In genomic region chr15:30995346-30995745, GRCm38 (mm10) we compare ENCODE assay signal across 25 mouse cellular contexts.
A peak's percentile ranks its signal among the peaks of the same experiment; 100 is the strongest.
DNase-seq lines count a peak whose midpoint lies in the region; ATAC-seq and TF ChIP-seq lines count a peak whose summit lies in the region.
"Had no signal": no experiment of that assay in that cellular context is flagged by ENCODE, and none has a peak within 500 bp of the region (broad histone marks: within the 10 kb centered on the region; RNA-seq: fewer than 3 reads in every experiment).

No protein-coding gene starts in this region.

- 72% methylated on average over 3 of the region's 3 CpGs for WGBS in lung, embryonic 14.5 days
- 91% methylated on average over 3 of the region's 3 CpGs for WGBS in midbrain, embryonic 11.5 days
- 80% methylated on average over 3 of the region's 3 CpGs for WGBS in midbrain, embryonic 16.5 days

- ATAC-seq in lung, embryonic 14.5 days (ENCODE audit: insufficient read depth) = no peak
- ATAC-seq in midbrain, embryonic 11.5 days (ENCODE audit: low FRiP score) = no peak
- no peak for ATAC-seq in midbrain, embryonic 16.5 days
- ATAC-seq: activated CD4-positive, CD25-positive, alpha-beta regulatory T cell, adult 4 months; forebrain, embryonic 14.5 days; forebrain, embryonic 16.5 days; Patski had no signal

- H3K9ac ChIP-seq in lung, embryonic 14.5 days = no peak overlapping the region
- H3K9ac ChIP-seq in midbrain, embryonic 11.5 days (ENCODE audit: low read length) = no peak overlapping the region
- H3K9ac ChIP-seq in midbrain, embryonic 16.5 days (ENCODE audit: low read depth, low read length) = no peak overlapping the region
- H3K9ac ChIP-seq: embryonic facial prominence, embryonic 13.5 days; embryonic facial prominence, embryonic 15.5 days; forebrain, embryonic 12.5 days had no signal

- no peak for TF ChIP-seq POLR2A in brain, embryonic 14.5 days (IDR thresholded peaks at IDR 0.05; ENCODE audit: borderline replicate concordance, extremely low read depth, insufficient read depth, insufficient read length, poor library complexity, severe bottlenecking)

- H3K27ac ChIP-seq in lung, embryonic 14.5 days (ENCODE audit: low read depth) = no peak overlapping the region
- no peak overlapping the region for H3K27ac ChIP-seq in midbrain, embryonic 11.5 days (ENCODE audit: low read depth, low read length)
- no peak overlapping the region for H3K27ac ChIP-seq in midbrain, embryonic 16.5 days (ENCODE audit: low read length)
- H3K27ac ChIP-seq: embryonic facial prominence, embryonic 13.5 days; embryonic facial prominence, embryonic 15.5 days; forebrain, embryonic 10.5 days; forebrain, embryonic 12.5 days had no signal

- H3K4me1 ChIP-seq in lung, embryonic 14.5 days (ENCODE audit: insufficient read depth) = no peaks in the 10 kb centered on the region
- H3K4me1 ChIP-seq in midbrain, embryonic 11.5 days (ENCODE audit: control insufficient read depth, insufficient read depth, low read length) = no peaks in the 10 kb centered on the region
- H3K4me1 ChIP-seq in midbrain, embryonic 16.5 days (ENCODE audit: control insufficient read depth, insufficient read depth, low read length) = no peaks in the 10 kb centered on the region
- H3K4me1 ChIP-seq: embryonic facial prominence, embryonic 13.5 days; embryonic facial prominence, embryonic 15.5 days; forebrain, embryonic 10.5 days; forebrain, embryonic 12.5 days had no signal

- TF ChIP-seq CTCF in lung, embryonic 14.5 days (IDR thresholded peaks at IDR 0.05; ENCODE audit: low read depth) = no peak
- TF ChIP-seq CTCF in brain, embryonic 14.5 days (IDR thresholded peaks at IDR 0.05; ENCODE audit: borderline replicate concordance, extremely low read depth, insufficient read depth, insufficient read length) = no peak

- H3K27me3 ChIP-seq in lung, embryonic 14.5 days (ENCODE audit: insufficient read depth, low read length) = no peaks in the 10 kb centered on the region
- H3K27me3 ChIP-seq in midbrain, embryonic 11.5 days (ENCODE audit: control insufficient read depth, insufficient read depth, low read length) = no peaks in the 10 kb centered on the region
- H3K27me3 ChIP-seq in midbrain, embryonic 16.5 days (ENCODE audit: control insufficient read depth, insufficient read depth, low read depth, low read length) = no peaks in the 10 kb centered on the region
- H3K27me3 ChIP-seq: embryonic facial prominence, embryonic 13.5 days; embryonic facial prominence, embryonic 15.5 days; forebrain, embryonic 12.5 days; Patski had no signal

- H3K9me3 ChIP-seq in lung, embryonic 14.5 days (ENCODE audit: low read depth, low read length) = no peaks in the 10 kb centered on the region
- H3K9me3 ChIP-seq in midbrain, embryonic 11.5 days (ENCODE audit: control insufficient read depth, low read length) = no peaks in the 10 kb centered on the region
- no peaks in the 10 kb centered on the region for H3K9me3 ChIP-seq in midbrain, embryonic 16.5 days (replicated peaks; ENCODE audit: control insufficient read depth, low read length, poor library complexity, severe bottlenecking)
- H3K9me3 ChIP-seq: embryonic facial prominence, embryonic 13.5 days; embryonic facial prominence, embryonic 15.5 days; forebrain, embryonic 10.5 days; forebrain, embryonic 12.5 days had no signal

- no peak overlapping the region for H3K4me2 ChIP-seq in lung, embryonic 14.5 days
- H3K4me2 ChIP-seq in midbrain, embryonic 11.5 days = no peak overlapping the region
- H3K4me2 ChIP-seq in midbrain, embryonic 16.5 days (ENCODE audit: low read length) = no peak overlapping the region
- H3K4me2 ChIP-seq: embryonic facial prominence, embryonic 13.5 days; embryonic facial prominence, embryonic 15.5 days; forebrain, embryonic 12.5 days had no signal

- no peak overlapping the region for H3K4me3 ChIP-seq in lung, embryonic 14.5 days (ENCODE audit: low read depth, low read length)
- no peak overlapping the region for H3K4me3 ChIP-seq in midbrain, embryonic 11.5 days (ENCODE audit: low read depth, low read length)
- no peak overlapping the region for H3K4me3 ChIP-seq in midbrain, embryonic 16.5 days (ENCODE audit: low read depth, low read length)
- H3K4me3 ChIP-seq: embryonic facial prominence, embryonic 13.5 days; embryonic facial prominence, embryonic 15.5 days; erythroblast, embryonic 14.5 days; forebrain, embryonic 10.5 days; forebrain, embryonic 12.5 days had no signal

- DNase-seq in lung, embryonic 14.5 days = peak; percentile 43
- DNase-seq in lung, postnatal 10 days = no peak
- DNase-seq in midbrain, embryonic 11.5 days (ENCODE audit: low spot score, missing footprints) = peak; percentile 70
- DNase-seq in brain, embryonic 14.5 days (ENCODE audit: low read depth) = peak; percentile 8
- no peak for DNase-seq in gastrocnemius, postnatal 10 days
- DNase-seq: adrenal gland, adult 8-10 months; adrenal gland, postnatal 14 days; adrenal gland, postnatal 36 days; cerebellum, adult 11 months; cerebellum, adult 18-20 months; cerebellum, adult 8-10 months; cerebellum, adult 9-11 months; cerebellum, postnatal 14 days; cerebellum, postnatal 36 days; embryo, embryonic 11 days had no signal

- no peaks in the 10 kb centered on the region for H3K36me3 ChIP-seq in lung, embryonic 14.5 days (ENCODE audit: insufficient read depth)
- no peaks in the 10 kb centered on the region for H3K36me3 ChIP-seq in midbrain, embryonic 11.5 days (ENCODE audit: control insufficient read depth, insufficient read depth, low read length)
- no peaks in the 10 kb centered on the region for H3K36me3 ChIP-seq in midbrain, embryonic 16.5 days (ENCODE audit: control insufficient read depth, insufficient read depth, low read length)
- H3K36me3 ChIP-seq: embryonic facial prominence, embryonic 13.5 days; embryonic facial prominence, embryonic 15.5 days; forebrain, embryonic 10.5 days; forebrain, embryonic 12.5 days had no signal

Comparison
In these comparisons a context has a peak if more than half of its experiments do, and no peak if none do; other contexts are left out.
1. DNase-seq: peak in lung, embryonic 14.5 days (single experiment), midbrain, embryonic 11.5 days (single experiment) and brain, embryonic 14.5 days (single experiment); none in lung, postnatal 10 days (single experiment) and gastrocnemius, postnatal 10 days (single experiment).